Mouse (Mus musculus): Measurements from ENCODE around the gene Tmem245. TPM values are rescaled to one million over a fixed set of nuclear protein-coding genes. Genes with fewer than 3 reads are reported as not detected.

Gene Tmem245
- total and polyA plus RNA-seq, 2 experiments: 5.3 to 16.3 TPM

DNA sequence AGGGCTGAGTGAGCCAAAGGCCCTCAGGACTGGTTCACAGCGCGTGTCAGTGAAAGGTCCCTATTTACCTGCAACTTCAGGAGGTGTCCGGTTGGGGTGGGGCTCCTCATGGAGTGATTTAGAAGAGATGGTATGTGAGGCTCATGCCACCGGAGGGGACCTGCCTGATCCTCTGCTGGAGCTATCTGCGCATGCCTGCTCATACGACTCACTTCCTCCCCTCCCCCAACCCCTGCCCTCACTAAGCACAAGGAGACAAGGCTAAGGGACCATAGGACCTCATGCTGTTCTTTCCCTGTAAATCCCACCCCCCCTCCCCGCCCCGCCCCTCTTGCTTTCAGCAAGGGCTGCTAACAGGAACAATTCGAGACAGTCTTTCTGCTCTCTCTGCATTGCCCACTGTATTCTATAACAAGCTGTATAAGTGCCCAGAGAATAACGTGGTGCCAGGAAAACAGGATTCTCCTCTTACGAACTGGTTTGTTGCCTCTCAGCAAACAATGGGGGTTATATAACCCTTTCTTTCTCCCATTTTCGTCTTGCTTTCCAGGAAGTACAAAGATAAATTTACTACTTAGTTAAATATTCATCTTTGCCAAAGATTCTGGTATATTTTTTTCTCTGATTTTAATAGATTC, 101.2 kb downstream of the Tmem245 start:
- Histone ChIP-seq H3K27ac (replicated peaks; ENCODE audit: insufficient read depth, low read depth, low read length) (no peak overlapping the region), H3K4me3 (ENCODE audit: insufficient read depth, low read depth, low read length) (no peak overlapping the region), H3K27me3 (ENCODE audit: control insufficient read depth, insufficient read depth, low read length) (no peaks in the 10 kb centered on the region), H3K4me1 (ENCODE audit: control insufficient read depth, insufficient read depth, low read length) (peaks cover 4% of the 10 kb centered on the region; the same call in 1 of the 2 replicates), H3K79me2 (ENCODE audit: control insufficient read depth, insufficient read depth, low read length) (0 out of 2 replicates have a peak, but pooled peaks cover 2% of the 10 kb centered on the region), H3K36me3 (ENCODE audit: control insufficient read depth, insufficient read depth, low read length) (no peaks in the 10 kb centered on the region), H3K9ac (ENCODE audit: low read depth, low read length) (no peak overlapping the region)
- TF ChIP-seq POLR2A (IDR thresholded peaks at IDR 0.05; ENCODE audit: extremely low read depth, insufficient read depth, low read length) (no peak), CTCF (IDR thresholded peaks at IDR 0.05; ENCODE audit: low read depth, low read length) (no peak)
- no peak for DNase-seq (ENCODE audit: extremely low read depth, low read depth, low spot score)
- 72% methylated on average over 12 of the region's 12 CpGs for WGBS

DNA sequence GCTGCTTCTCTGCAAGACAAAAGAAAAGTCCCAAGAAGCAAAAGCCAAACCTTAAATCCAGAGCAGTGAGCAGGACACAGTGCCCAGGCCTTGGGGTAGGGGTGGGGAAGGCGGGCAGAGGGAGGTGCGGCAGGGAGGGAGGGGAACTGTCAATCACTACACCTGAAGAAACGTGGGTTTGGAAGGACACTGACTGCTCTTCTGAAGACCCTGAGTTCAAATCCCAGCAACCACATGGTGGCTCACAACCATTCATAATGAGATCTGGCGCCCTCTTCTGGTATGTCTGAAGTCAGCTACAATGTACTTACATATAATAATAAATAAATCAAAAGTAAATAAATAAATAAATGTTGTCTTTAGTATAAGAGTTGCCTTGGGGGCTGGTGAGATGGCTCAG, 102.3 kb downstream of the Tmem245 start:
- 97% methylated on average over 4 of the region's 4 CpGs for WGBS
- H3K36me3 ChIP-seq (ENCODE audit: control insufficient read depth, insufficient read depth, low read length): no peaks in the 10 kb centered on the region
- TF ChIP-seq CTCF (IDR thresholded peaks at IDR 0.05; ENCODE audit: low read depth, low read length): no peak
- TF ChIP-seq POLR2A (IDR thresholded peaks at IDR 0.05; ENCODE audit: extremely low read depth, insufficient read depth, low read length): no peak
- H3K4me1 ChIP-seq (ENCODE audit: control insufficient read depth, insufficient read depth, low read length): peaks cover 2% of the 10 kb centered on the region; the same call in 1 of the 2 replicates
- H3K79me2 ChIP-seq (ENCODE audit: control insufficient read depth, insufficient read depth, low read length): no peaks in the 10 kb centered on the region
- no peak overlapping the region for H3K27ac ChIP-seq (replicated peaks; ENCODE audit: insufficient read depth, low read depth, low read length)
- no peak overlapping the region for H3K4me3 ChIP-seq (ENCODE audit: insufficient read depth, low read depth, low read length)
- DNase-seq (ENCODE audit: extremely low read depth, low read depth, low spot score): no peak
- no peaks in the 10 kb centered on the region for H3K27me3 ChIP-seq (ENCODE audit: control insufficient read depth, insufficient read depth, low read length)
- no peak overlapping the region for H3K9ac ChIP-seq (ENCODE audit: low read depth, low read length)

DNA sequence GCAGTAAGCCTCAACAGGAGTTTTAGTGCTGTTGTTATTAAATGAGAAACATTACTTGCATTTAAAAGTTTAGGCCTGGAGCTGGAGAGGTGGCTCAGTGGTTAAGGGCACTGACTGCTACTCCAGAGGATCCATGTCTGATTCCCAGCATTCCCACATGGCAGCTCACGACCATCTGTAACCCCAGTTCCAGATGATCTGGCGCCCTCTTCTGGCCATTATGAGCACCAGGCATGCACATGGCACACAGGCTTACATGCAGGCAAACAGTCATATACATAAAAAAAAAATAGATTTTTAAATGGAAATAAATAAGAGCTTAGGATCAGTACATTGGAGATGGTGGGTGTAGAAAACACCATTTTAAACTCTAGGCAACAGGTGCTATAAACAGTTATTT, 103.3 kb downstream of the Tmem245 start:
- Histone ChIP-seq H3K9ac (ENCODE audit: low read depth, low read length) (no peak overlapping the region), H3K4me1 (ENCODE audit: control insufficient read depth, insufficient read depth, low read length) (peaks cover 2% of the 10 kb centered on the region; the same call in 1 of the 2 replicates), H3K79me2 (ENCODE audit: control insufficient read depth, insufficient read depth, low read length) (no peaks in the 10 kb centered on the region), H3K27ac (replicated peaks; ENCODE audit: insufficient read depth, low read depth, low read length) (no peak overlapping the region), H3K36me3 (ENCODE audit: control insufficient read depth, insufficient read depth, low read length) (no peaks in the 10 kb centered on the region), H3K4me3 (ENCODE audit: insufficient read depth, low read depth, low read length) (no peak overlapping the region), H3K27me3 (ENCODE audit: control insufficient read depth, insufficient read depth, low read length) (no peaks in the 10 kb centered on the region)
- 96% methylated on average over 2 of the region's 2 CpGs for WGBS
- TF ChIP-seq POLR2A (IDR thresholded peaks at IDR 0.05; ENCODE audit: extremely low read depth, insufficient read depth, low read length) (no peak), CTCF (IDR thresholded peaks at IDR 0.05; ENCODE audit: low read depth, low read length) (0 out of 2 replicates have a peak, but pooled peaks have one; percentile 18)
- no peak for DNase-seq (ENCODE audit: extremely low read depth, low read depth, low spot score)

DNA sequence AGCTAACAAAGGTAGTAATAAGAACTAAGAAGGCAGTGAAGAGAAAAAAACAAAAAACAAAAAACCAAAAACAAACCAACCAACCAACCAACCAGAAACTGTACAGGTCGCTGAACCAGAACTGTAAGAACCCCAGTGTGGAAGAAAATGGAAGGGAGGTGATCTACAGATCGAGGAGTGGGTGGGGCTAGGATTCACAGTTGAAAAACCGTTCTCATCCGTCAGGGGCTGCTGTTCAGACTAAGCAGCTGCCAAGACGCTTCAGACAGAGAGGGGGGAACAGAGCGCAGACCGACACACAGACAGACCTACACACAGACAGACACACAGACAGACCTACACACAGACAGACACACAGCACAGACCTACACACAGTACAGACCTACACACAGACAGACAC, 104.7 kb downstream of the Tmem245 start:
- 82% methylated on average over 7 of the region's 7 CpGs for WGBS
- H3K9ac ChIP-seq (ENCODE audit: low read depth, low read length): no peak overlapping the region
- peaks cover 2% of the 10 kb centered on the region; the same call in 1 of the 2 replicates for H3K4me1 ChIP-seq (ENCODE audit: control insufficient read depth, insufficient read depth, low read length)
- no peak for TF ChIP-seq CTCF (IDR thresholded peaks at IDR 0.05; ENCODE audit: low read depth, low read length)
- no peak for TF ChIP-seq POLR2A (IDR thresholded peaks at IDR 0.05; ENCODE audit: extremely low read depth, insufficient read depth, low read length)
- H3K36me3 ChIP-seq (ENCODE audit: control insufficient read depth, insufficient read depth, low read length): no peaks in the 10 kb centered on the region
- no peak for DNase-seq (ENCODE audit: extremely low read depth, low read depth, low spot score)
- peak overlapping the region; percentile 55 for H3K27ac ChIP-seq (replicated peaks; ENCODE audit: insufficient read depth, low read depth, low read length)
- H3K79me2 ChIP-seq (ENCODE audit: control insufficient read depth, insufficient read depth, low read length): no peaks in the 10 kb centered on the region
- no peak overlapping the region for H3K4me3 ChIP-seq (ENCODE audit: insufficient read depth, low read depth, low read length)
- no peaks in the 10 kb centered on the region for H3K27me3 ChIP-seq (ENCODE audit: control insufficient read depth, insufficient read depth, low read length)

DNA sequence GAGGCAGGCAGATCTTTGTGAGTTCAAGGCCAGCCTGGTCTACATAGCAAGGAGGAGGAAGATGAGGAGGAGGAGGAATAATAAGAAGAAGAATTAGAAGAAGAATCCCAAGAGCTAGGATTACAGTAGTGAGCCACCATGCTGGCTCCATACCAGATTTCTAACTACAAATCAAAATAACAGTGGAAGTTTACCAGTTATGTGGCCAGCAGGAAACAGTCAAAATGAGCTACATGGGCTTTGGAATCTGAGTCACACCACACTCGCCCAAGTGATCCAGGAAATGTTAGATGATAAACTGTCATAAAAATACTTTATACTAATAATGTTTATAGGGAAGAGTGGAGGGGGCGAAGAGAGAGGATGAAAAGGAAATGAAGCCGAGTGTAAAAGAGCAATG, 106.9 kb downstream of the Tmem245 start:
- Histone ChIP-seq H3K36me3 (ENCODE audit: control insufficient read depth, insufficient read depth, low read length) (no peaks in the 10 kb centered on the region), H3K79me2 (ENCODE audit: control insufficient read depth, insufficient read depth, low read length) (no peaks in the 10 kb centered on the region), H3K27me3 (ENCODE audit: control insufficient read depth, insufficient read depth, low read length) (no peaks in the 10 kb centered on the region), H3K27ac (replicated peaks; ENCODE audit: insufficient read depth, low read depth, low read length) (no peak overlapping the region), H3K4me3 (ENCODE audit: insufficient read depth, low read depth, low read length) (no peak overlapping the region), H3K4me1 (ENCODE audit: control insufficient read depth, insufficient read depth, low read length) (peaks cover 2% of the 10 kb centered on the region; the same call in 1 of the 2 replicates), H3K9ac (ENCODE audit: low read depth, low read length) (no peak overlapping the region)
- 82% methylated on average over 3 of the region's 3 CpGs for WGBS
- TF ChIP-seq CTCF (IDR thresholded peaks at IDR 0.05; ENCODE audit: low read depth, low read length): no peak
- no peak for TF ChIP-seq POLR2A (IDR thresholded peaks at IDR 0.05; ENCODE audit: extremely low read depth, insufficient read depth, low read length)
- DNase-seq (ENCODE audit: extremely low read depth, low read depth, low spot score): peak; percentile 12

DNA sequence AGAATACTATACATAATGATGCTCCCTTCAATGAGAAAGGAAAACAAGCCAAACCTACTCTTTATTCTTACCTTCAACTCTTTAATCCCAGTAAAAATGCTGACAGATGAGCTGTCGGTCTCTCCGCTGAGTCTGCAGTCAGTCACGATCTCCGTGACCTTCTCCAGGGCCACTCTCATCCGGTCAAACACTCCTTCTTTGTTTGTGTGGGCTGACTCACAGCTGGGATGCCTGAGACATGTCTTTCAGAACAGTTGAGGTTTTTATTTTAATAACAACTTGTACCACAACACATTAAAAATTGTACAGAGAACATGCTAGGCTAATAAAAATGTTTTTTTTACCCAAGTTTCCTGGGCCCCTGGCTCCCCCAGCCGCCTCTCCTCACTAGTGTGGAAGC, 109.6 kb downstream of the Tmem245 start:
- TF ChIP-seq POLR2A (IDR thresholded peaks at IDR 0.05; ENCODE audit: extremely low read depth, insufficient read depth, low read length) (no peak), CTCF (IDR thresholded peaks at IDR 0.05; ENCODE audit: low read depth, low read length) (no peak)
- 92% methylated on average over 6 of the region's 6 CpGs for WGBS
- no peak for DNase-seq (ENCODE audit: extremely low read depth, low read depth, low spot score)

More for the DNA sequence above, 109.6 kb downstream of the Tmem245 start:
- H3K27me3 ChIP-seq (ENCODE audit: control insufficient read depth, insufficient read depth, low read length): no peaks in the 10 kb centered on the region
- peaks cover 1% of the 10 kb centered on the region; the same call in 1 of the 2 replicates for H3K4me1 ChIP-seq (ENCODE audit: control insufficient read depth, insufficient read depth, low read length)
- H3K27ac ChIP-seq (replicated peaks; ENCODE audit: insufficient read depth, low read depth, low read length): no peak overlapping the region
- H3K9ac ChIP-seq (ENCODE audit: low read depth, low read length): no peak overlapping the region
- no peaks in the 10 kb centered on the region for H3K36me3 ChIP-seq (ENCODE audit: control insufficient read depth, insufficient read depth, low read length)
- H3K79me2 ChIP-seq (ENCODE audit: control insufficient read depth, insufficient read depth, low read length): no peaks in the 10 kb centered on the region
- H3K4me3 ChIP-seq (ENCODE audit: insufficient read depth, low read depth, low read length): no peak overlapping the region

All from liver, adult 2 months (tissue).